Mouse (Mus musculus) E14TG2a.4 (cell line): ENCODE measurements around the gene Hjurp.

Experiments used
- CTCF ChIP-seq: conservative IDR thresholded peaks from 2 replicates; pipeline ENCODE4 v1.5.1; 2014; ENCODE audit warnings: low read length
- POU5F1 ChIP-seq: IDR thresholded peaks from 2 replicates; pipeline ENCODE4 v1.6.1; 2014; ENCODE audit warnings: low read length, borderline replicate concordance

- TF ChIP-seq CTCF (peak; percentile 54), POU5F1 (no peak)
These were observed 60.3 kb downstream of the Hjurp start for GRCm38 (mm10) chr1:88217144-88217543.
